Mouse (Mus musculus): Measurements from ENCODE around the gene Fsd2. TPM values are rescaled to one million over a fixed set of nuclear protein-coding genes. Genes with fewer than 3 reads are reported as not detected.

Gene Fsd2
- polyA plus RNA-seq, 1 experiment from 2014 or later, result 0.08 TPM

GRCm38 (mm10) chr7:81604991-81605390 lies 38.2 kb upstream of the Fsd2 start:
- 78% methylated on average over 5 of the region's 5 CpGs for WGBS

DNA sequence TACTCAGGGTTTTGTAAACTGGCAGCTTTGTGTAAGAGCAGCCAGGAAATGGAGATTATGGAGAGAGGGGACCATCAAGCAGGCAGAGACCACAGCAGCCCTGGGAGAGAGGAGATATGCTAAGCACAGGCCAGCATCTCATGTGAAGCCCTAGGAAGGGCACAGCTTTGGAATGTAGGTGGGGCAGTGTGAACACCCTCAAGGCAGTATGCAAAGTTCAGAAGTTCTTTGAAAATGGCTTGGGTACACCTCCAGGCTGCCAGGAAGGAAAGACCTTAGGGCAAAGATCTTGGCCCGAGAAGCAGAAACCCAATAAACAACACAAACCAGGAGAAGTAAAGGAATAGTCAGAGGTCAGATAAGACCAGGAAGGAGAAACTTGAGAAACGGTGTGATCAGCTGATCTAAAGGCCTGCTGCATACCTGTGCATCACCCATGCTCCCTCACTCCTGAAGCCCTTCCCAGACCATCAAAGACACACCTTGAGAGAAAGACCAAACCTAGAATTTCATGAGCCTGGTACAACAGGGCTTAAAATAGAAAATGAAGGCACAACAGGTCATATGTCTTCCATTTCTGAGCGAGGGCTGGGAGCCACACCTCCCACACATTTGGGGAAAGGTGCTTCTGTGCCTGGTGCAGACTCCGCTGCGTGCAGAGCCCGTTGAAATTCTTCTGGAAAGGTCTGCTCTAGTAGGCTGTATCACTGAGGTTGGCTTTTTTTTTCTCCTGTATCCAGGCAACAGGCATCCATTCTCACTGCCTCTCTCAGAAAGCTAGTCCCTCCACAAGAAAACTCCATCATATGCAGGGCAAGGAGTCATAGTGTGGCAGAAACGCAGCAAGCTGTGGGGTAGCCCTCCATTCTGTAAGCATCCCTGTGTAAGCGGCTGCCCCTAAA lies 32.9 kb upstream of the Fsd2 start:
- Histone ChIP-seq H3K9me3 (ENCODE audit: control insufficient read depth) (no peaks in the 10 kb centered on the region), H3K4me1 (replicated peaks; ENCODE audit: control insufficient read depth, insufficient read depth, low read length) (peaks cover 5% of the 10 kb centered on the region; the same call in 1 of the 2 replicates), H3K27me3 (replicated peaks; ENCODE audit: control insufficient read depth, insufficient read depth, low read length) (no peaks in the 10 kb centered on the region), H3K27ac (ENCODE audit: low read depth, low read length) (0 out of 2 replicates have a peak overlapping the region, but pooled peaks have one; percentile 30), H3K9ac (ENCODE audit: low read depth, low read length) (no peak overlapping the region), H3K4me2 (replicated peaks; ENCODE audit: low read depth) (no peak overlapping the region; the same call in 1 of the 2 replicates), H3K4me3 (ENCODE audit: low read depth, low read length) (no peak overlapping the region), H3K36me3 (ENCODE audit: control insufficient read depth, insufficient read depth) (peaks cover 33% of the 10 kb centered on the region)
- ATAC-seq, result peak; percentile 80
- 59% methylated on average over 8 of the region's 8 CpGs for WGBS
- no peak for TF ChIP-seq CTCF (IDR thresholded peaks at IDR 0.05; ENCODE audit: low read depth)

More at GRCm38 (mm10) chr7:81604991-81605390, 38.2 kb upstream of the Fsd2 start:
- no peak overlapping the region for H3K4me3 ChIP-seq (ENCODE audit: low read depth, low read length)
- H3K27ac ChIP-seq (ENCODE audit: low read depth, low read length), result no peak overlapping the region
- no peaks in the 10 kb centered on the region for H3K9me3 ChIP-seq (ENCODE audit: control insufficient read depth)
- no peak for TF ChIP-seq CTCF (IDR thresholded peaks at IDR 0.05; ENCODE audit: low read depth)
- no peaks in the 10 kb centered on the region for H3K36me3 ChIP-seq (ENCODE audit: control insufficient read depth, insufficient read depth)
- H3K4me1 ChIP-seq (replicated peaks; ENCODE audit: control insufficient read depth, insufficient read depth, low read length), result 0 out of 2 replicates have a peak, but pooled peaks cover under 1% of the 10 kb centered on the region
- ATAC-seq, result no peak
- no peak overlapping the region for H3K4me2 ChIP-seq (replicated peaks; ENCODE audit: low read depth)
- H3K9ac ChIP-seq (ENCODE audit: low read depth, low read length), result no peak overlapping the region
- no peaks in the 10 kb centered on the region for H3K27me3 ChIP-seq (replicated peaks; ENCODE audit: control insufficient read depth, insufficient read depth, low read length)

DNA sequence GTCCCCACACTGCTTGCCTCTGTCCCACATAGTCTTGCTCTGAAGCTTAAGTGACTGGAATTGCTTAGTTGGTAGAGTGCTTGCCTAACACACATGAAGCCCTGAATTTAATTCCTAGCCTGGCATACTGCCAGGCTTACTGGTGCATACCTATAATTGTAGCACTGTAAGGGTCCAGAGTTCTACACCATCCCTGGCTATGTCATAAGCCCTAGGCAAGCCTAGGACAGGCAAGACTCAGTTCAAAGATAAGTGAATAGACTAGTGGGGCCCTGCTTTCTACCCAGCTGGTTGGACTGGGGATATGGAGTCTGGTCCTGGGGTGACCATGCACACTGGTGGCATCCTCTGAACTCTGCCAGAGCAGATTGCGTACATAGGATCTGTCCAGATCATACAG lies 30.9 kb upstream of the Fsd2 start:
- H3K27me3 ChIP-seq (replicated peaks; ENCODE audit: control insufficient read depth, insufficient read depth, low read length), result no peaks in the 10 kb centered on the region
- H3K36me3 ChIP-seq (ENCODE audit: control insufficient read depth, insufficient read depth), result peaks cover 52% of the 10 kb centered on the region
- H3K9me3 ChIP-seq (ENCODE audit: control insufficient read depth), result no peaks in the 10 kb centered on the region
- ATAC-seq, result peak; percentile 73
- TF ChIP-seq CTCF (IDR thresholded peaks at IDR 0.05; ENCODE audit: low read depth), result no peak
- no peak overlapping the region for H3K9ac ChIP-seq (ENCODE audit: low read depth, low read length)
- no peak overlapping the region for H3K4me2 ChIP-seq (replicated peaks; ENCODE audit: low read depth)
- WGBS, result 84% methylated on average over 1 of the region's 1 CpGs
- no peak overlapping the region for H3K4me3 ChIP-seq (ENCODE audit: low read depth, low read length)
- peaks cover 5% of the 10 kb centered on the region; the same call in 1 of the 2 replicates for H3K4me1 ChIP-seq (replicated peaks; ENCODE audit: control insufficient read depth, insufficient read depth, low read length)
- 0 out of 2 replicates have a peak overlapping the region, but pooled peaks have one; percentile 11 for H3K27ac ChIP-seq (ENCODE audit: low read depth, low read length)

- Histone ChIP-seq H3K9me3 (ENCODE audit: control insufficient read depth) (no peaks in the 10 kb centered on the region), H3K4me1 (replicated peaks; ENCODE audit: control insufficient read depth, insufficient read depth, low read length) (peaks cover 5% of the 10 kb centered on the region; the same call in 1 of the 2 replicates), H3K27me3 (replicated peaks; ENCODE audit: control insufficient read depth, insufficient read depth, low read length) (no peaks in the 10 kb centered on the region), H3K4me2 (replicated peaks; ENCODE audit: low read depth) (no peak overlapping the region), H3K27ac (ENCODE audit: low read depth, low read length) (no peak overlapping the region), H3K9ac (ENCODE audit: low read depth, low read length) (no peak overlapping the region), H3K36me3 (ENCODE audit: control insufficient read depth, insufficient read depth) (peaks cover 67% of the 10 kb centered on the region), H3K4me3 (ENCODE audit: low read depth, low read length) (no peak overlapping the region)
- 88% methylated on average over 6 of the region's 6 CpGs for WGBS
- no peak for TF ChIP-seq CTCF (IDR thresholded peaks at IDR 0.05; ENCODE audit: low read depth)
- no peak for ATAC-seq
Measured at GRCm38 (mm10) chr7:81596086-81596485, 29.3 kb upstream of the Fsd2 start.

DNA sequence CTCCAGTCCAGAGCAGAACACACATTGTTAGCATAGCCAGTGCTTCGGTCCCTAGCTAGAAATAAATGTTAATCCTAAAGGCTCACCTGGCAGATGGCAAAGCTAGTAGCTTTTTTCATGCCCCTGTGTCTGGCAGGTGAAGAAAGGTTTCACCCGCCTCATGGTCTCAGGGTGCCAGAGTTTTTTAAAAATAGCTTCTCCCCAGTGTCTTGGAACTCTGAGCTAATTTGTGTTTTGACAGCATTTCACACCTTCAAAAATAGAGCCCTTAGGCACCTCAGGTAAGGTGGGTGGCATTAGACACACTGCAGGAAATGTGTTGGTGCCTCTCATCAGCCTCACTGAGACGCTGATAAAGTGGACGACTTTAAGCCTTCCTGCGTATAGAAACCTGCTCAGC lies 28.3 kb upstream of the Fsd2 start:
- no peak overlapping the region for H3K4me2 ChIP-seq (replicated peaks; ENCODE audit: low read depth)
- WGBS, result 78% methylated on average over 5 of the region's 5 CpGs
- H3K27me3 ChIP-seq (replicated peaks; ENCODE audit: control insufficient read depth, insufficient read depth, low read length), result no peaks in the 10 kb centered on the region
- H3K36me3 ChIP-seq (ENCODE audit: control insufficient read depth, insufficient read depth), result peaks cover 77% of the 10 kb centered on the region
- H3K4me3 ChIP-seq (ENCODE audit: low read depth, low read length), result no peak overlapping the region
- peaks cover 5% of the 10 kb centered on the region; the same call in 1 of the 2 replicates for H3K4me1 ChIP-seq (replicated peaks; ENCODE audit: control insufficient read depth, insufficient read depth, low read length)
- no peak for TF ChIP-seq CTCF (IDR thresholded peaks at IDR 0.05; ENCODE audit: low read depth)
- H3K9me3 ChIP-seq (ENCODE audit: control insufficient read depth), result no peaks in the 10 kb centered on the region
- ATAC-seq, result no peak
- no peak overlapping the region for H3K9ac ChIP-seq (ENCODE audit: low read depth, low read length)
- no peak overlapping the region for H3K27ac ChIP-seq (ENCODE audit: low read depth, low read length)

DNA sequence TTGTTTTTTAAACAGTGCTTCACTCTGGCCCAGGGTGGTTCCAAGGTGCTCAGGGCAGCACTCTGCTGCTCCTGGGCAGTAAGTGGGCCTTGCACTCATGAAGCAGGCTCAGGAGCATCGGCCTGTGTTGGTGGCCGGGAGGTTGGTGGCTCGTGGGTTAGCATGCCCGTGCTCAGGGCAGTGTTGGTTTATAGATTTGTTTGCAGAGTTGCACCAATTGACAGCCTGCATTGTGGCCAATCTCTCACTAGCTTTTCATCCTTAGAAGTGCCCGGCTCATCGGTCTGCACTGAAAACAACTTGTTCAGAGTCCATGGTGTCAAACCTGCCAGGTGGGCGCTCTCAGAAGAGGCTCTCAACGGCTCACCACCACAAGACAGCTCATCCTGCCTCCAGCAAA lies 26.6 kb upstream of the Fsd2 start:
- no peak for TF ChIP-seq CTCF (IDR thresholded peaks at IDR 0.05; ENCODE audit: low read depth)
- Histone ChIP-seq H3K27ac (ENCODE audit: low read depth, low read length) (no peak overlapping the region), H3K27me3 (replicated peaks; ENCODE audit: control insufficient read depth, insufficient read depth, low read length) (no peaks in the 10 kb centered on the region), H3K4me1 (replicated peaks; ENCODE audit: control insufficient read depth, insufficient read depth, low read length) (no peaks in the 10 kb centered on the region), H3K36me3 (ENCODE audit: control insufficient read depth, insufficient read depth) (peaks cover 87% of the 10 kb centered on the region), H3K9me3 (ENCODE audit: control insufficient read depth) (no peaks in the 10 kb centered on the region), H3K9ac (ENCODE audit: low read depth, low read length) (no peak overlapping the region), H3K4me3 (ENCODE audit: low read depth, low read length) (no peak overlapping the region), H3K4me2 (replicated peaks; ENCODE audit: low read depth) (no peak overlapping the region)
- WGBS, result 85% methylated on average over 8 of the region's 8 CpGs
- ATAC-seq, result no peak
